ENCODE assay signal across 9 mouse cellular contexts in the genomic region with DNA sequence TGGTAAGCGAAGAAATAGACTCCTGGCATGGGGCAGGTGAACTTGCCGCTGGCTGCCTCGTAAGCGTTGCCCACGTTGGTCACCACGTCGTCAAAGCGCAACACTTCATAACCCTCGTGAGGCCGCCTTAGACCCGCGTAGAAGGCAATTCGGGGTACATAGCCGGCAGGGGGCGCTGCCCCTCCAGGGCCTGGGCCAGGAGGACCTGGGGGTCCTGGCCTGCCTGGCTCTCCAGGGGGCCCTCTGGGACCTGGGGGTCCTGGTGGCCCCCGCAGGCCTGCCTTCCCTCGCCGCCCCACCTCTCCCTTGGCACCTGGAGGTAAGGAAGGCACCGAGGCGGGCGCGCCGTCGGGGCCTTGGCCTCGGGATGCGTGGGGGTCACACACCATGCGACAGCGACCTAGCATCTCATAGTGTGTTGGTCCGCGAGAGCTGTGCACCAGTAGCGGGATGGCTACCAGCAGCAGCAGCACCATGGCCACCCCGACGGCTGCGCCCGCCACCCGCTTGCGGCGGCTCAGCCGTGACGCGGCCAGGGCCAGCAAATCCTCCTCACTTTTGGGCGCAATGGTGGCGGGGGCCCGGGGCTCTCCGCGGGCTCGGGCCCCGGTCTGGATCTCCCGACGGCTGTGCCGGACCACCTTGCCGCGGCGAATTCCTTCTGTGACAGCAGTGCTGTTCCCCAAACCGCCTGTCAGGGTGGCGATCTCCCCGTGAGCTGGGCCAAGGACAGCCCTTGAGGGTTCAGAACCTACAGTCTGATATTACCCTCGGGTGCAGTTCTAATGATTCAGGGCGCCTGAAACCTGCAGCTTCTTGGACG. TPM values are rescaled to one million over a fixed set of nuclear protein-coding genes. Genes with fewer than 3 reads are reported as not detected.
DNase-seq lines count a peak whose midpoint lies in the region; ATAC-seq and TF ChIP-seq lines count a peak whose summit lies in the region.
"Had no signal": no experiment of that assay in that cellular context is flagged by ENCODE, and none has a peak within 500 bp of the region (broad histone marks: within the 10 kb centered on the region; RNA-seq: fewer than 3 reads in every experiment).

A gene (minus strand): TSS at position 565 of the 823 bp plus-strand sequence.

- peak; percentile 56 for TF ChIP-seq CTCF in heart, adult 2 months (IDR thresholded peaks at IDR 0.05)
- no peak for TF ChIP-seq CTCF in cerebellum, adult 2 months (IDR thresholded peaks at IDR 0.05; ENCODE audit: borderline replicate concordance, insufficient read depth, low read depth, low read length)

- peak within 1 kb of the TSS; percentile 33 for H3K4me2 ChIP-seq in liver, embryonic 16.5 days (ENCODE audit: low read depth, low read length)
- H3K4me2 ChIP-seq in stomach, embryonic 15.5 days: peak within 1 kb of the TSS; percentile 58

- intact Hi-C loops in heart, adult 2 months (cut with DNase I): loop anchor here (2.0 kb wide), 1 partner anchor 39 kb away; no protein-coding TSS in a partner anchor

- TF ChIP-seq EP300 in heart, adult 2 months (IDR thresholded peaks at IDR 0.05; ENCODE audit: insufficient read depth, low read depth, low read length): no peak

- H3K36me3 ChIP-seq in heart, adult 2 months (ENCODE audit: control insufficient read depth, insufficient read depth, low read length): no peaks in the 10 kb centered on the region
- H3K36me3 ChIP-seq in hindbrain, embryonic 10.5 days: peaks cover 19% of the 10 kb centered on the region
- peaks cover 4% of the 10 kb centered on the region; the same call in 1 of the 2 replicates for H3K36me3 ChIP-seq in liver, embryonic 16.5 days (ENCODE audit: control insufficient read depth, insufficient read depth)
- peaks cover 12% of the 10 kb centered on the region for H3K36me3 ChIP-seq in stomach, embryonic 15.5 days

- WGBS in heart, adult 2 months: 13% methylated on average over 60 of the region's 60 CpGs
- 8% methylated on average over 60 of the region's 60 CpGs for WGBS in hindbrain, embryonic 10.5 days
- WGBS in liver, embryonic 16.5 days (ENCODE audit: insufficient replicate concordance): 12% methylated on average over 60 of the region's 60 CpGs
- WGBS in stomach, embryonic 15.5 days: 8% methylated on average over 60 of the region's 60 CpGs
- 8% methylated on average over 60 of the region's 60 CpGs for WGBS in cerebellum, adult 2 months

- no peak within 1 kb of the TSS for H3K9ac ChIP-seq in heart, adult 2 months (ENCODE audit: low read depth, low read length)
- H3K9ac ChIP-seq in liver, embryonic 16.5 days (ENCODE audit: low read depth, low read length): no peak within 1 kb of the TSS
- H3K9ac ChIP-seq in stomach, embryonic 15.5 days: no peak within 1 kb of the TSS

- H3K4me1 ChIP-seq in heart, adult 2 months (ENCODE audit: control insufficient read depth, insufficient read depth, low read length): no peaks in the 10 kb centered on the region
- H3K4me1 ChIP-seq in hindbrain, embryonic 10.5 days (replicated peaks): peaks cover 62% of the 10 kb centered on the region
- H3K4me1 ChIP-seq in liver, embryonic 16.5 days (ENCODE audit: control insufficient read depth, low read depth, low read length): peaks cover 10% of the 10 kb centered on the region
- peaks cover 21% of the 10 kb centered on the region for H3K4me1 ChIP-seq in stomach, embryonic 15.5 days
- no peaks in the 10 kb centered on the region for H3K4me1 ChIP-seq in cerebellum, adult 2 months (ENCODE audit: control insufficient read depth, insufficient read depth, low read length)

- no peak for ATAC-seq in liver, embryonic 16.5 days (ENCODE audit: low read depth)
- ATAC-seq in stomach, embryonic 15.5 days (ENCODE audit: insufficient read depth, low FRiP score, low read depth): no peak

- peak within 1 kb of the TSS; percentile 20 for H3K4me3 ChIP-seq in heart, adult 2 months
- peak within 1 kb of the TSS; percentile 43 for H3K4me3 ChIP-seq in hindbrain, embryonic 10.5 days
- peak within 1 kb of the TSS; percentile 25; the same call in 1 of the 2 replicates for H3K4me3 ChIP-seq in liver, embryonic 16.5 days (ENCODE audit: low read depth, low read length)
- peak within 1 kb of the TSS; percentile 30; the same call in 1 of the 2 replicates for H3K4me3 ChIP-seq in stomach, embryonic 15.5 days (replicated peaks)
- no peak within 1 kb of the TSS for H3K4me3 ChIP-seq in cerebellum, adult 2 months (replicated peaks; ENCODE audit: insufficient read depth, low read depth, low read length)

- no peaks in the 10 kb centered on the region for H3K9me3 ChIP-seq in hindbrain, embryonic 10.5 days
- no peaks in the 10 kb centered on the region for H3K9me3 ChIP-seq in liver, embryonic 16.5 days (replicated peaks; ENCODE audit: control insufficient read depth, low read length)
- H3K9me3 ChIP-seq in stomach, embryonic 15.5 days: no peaks in the 10 kb centered on the region

- TF ChIP-seq POLR2A in heart, adult 2 months (IDR thresholded peaks at IDR 0.05; ENCODE audit: insufficient read depth, low read depth, low read length): no peak
- TF ChIP-seq POLR2A in cerebellum, adult 2 months (IDR thresholded peaks at IDR 0.05; ENCODE audit: borderline replicate concordance, insufficient read depth, low read length): no peak

- H3K27ac ChIP-seq in heart, adult 2 months: no peak within 1 kb of the TSS
- H3K27ac ChIP-seq in hindbrain, embryonic 10.5 days: peak within 1 kb of the TSS; percentile 71
- H3K27ac ChIP-seq in liver, embryonic 16.5 days (ENCODE audit: low read length): no peak within 1 kb of the TSS
- no peak within 1 kb of the TSS for H3K27ac ChIP-seq in stomach, embryonic 15.5 days
- H3K27ac ChIP-seq in cerebellum, adult 2 months (ENCODE audit: insufficient read depth, low read length): no peak within 1 kb of the TSS

- H3K79me2 ChIP-seq in heart, adult 2 months (replicated peaks; ENCODE audit: control insufficient read depth, insufficient read depth, low read length): no peaks in the 10 kb centered on the region

- no peak for DNase-seq in heart, adult 2 months
- DNase-seq in heart, adult 8-10 months (ENCODE audit: low spot score): no peak
- peak; percentile 37 for DNase-seq in T-cell, adult 2 months (ENCODE audit: low spot score)
- DNase-seq in hindbrain, embryonic 10.5 days (ENCODE audit: low spot score): peak; percentile 47
- no peak for DNase-seq in cerebellum, adult 2 months
- no peak for DNase-seq in gastrocnemius, postnatal 4 days (ENCODE audit: low spot score in 2 of 2)

- H3K27me3 ChIP-seq in heart, adult 2 months (ENCODE audit: control insufficient read depth, insufficient read depth, low read length): peaks cover 10% of the 10 kb centered on the region
- peaks cover 100% of the 10 kb centered on the region for H3K27me3 ChIP-seq in hindbrain, embryonic 10.5 days (ENCODE audit: insufficient read depth, poor library complexity, severe bottlenecking)
- peaks cover 79% of the 10 kb centered on the region for H3K27me3 ChIP-seq in liver, embryonic 16.5 days (ENCODE audit: control insufficient read depth, insufficient read depth, low read depth, low read length)
- H3K27me3 ChIP-seq in stomach, embryonic 15.5 days (replicated peaks): peaks cover 81% of the 10 kb centered on the region
- H3K27me3 ChIP-seq in cerebellum, adult 2 months (ENCODE audit: control insufficient read depth, insufficient read depth, low read length): peaks cover 3% of the 10 kb centered on the region; the same call in 1 of the 2 replicates

RNA-seq across cellular contexts. Expression of the gene that starts here (rescaled TPM):
- total RNA-seq in heart, adult 2 months (2021): not detected
- polyA plus RNA-seq in heart, adult 2 months (2012; rRNA removed): not detected in 2 replicates
- total RNA-seq in heart, adult 8-10 months (2022): not detected
- 0.78 and 8.7 TPM in 2 replicates for polyA plus RNA-seq in hindbrain, embryonic 10.5 days (2016; fragmentation: Nextera tagmentation; extraction: Ambion mirVana)
- polyA plus RNA-seq in liver, embryonic 16.5 days (2015; fragmentation: Nextera tagmentation; extraction: Ambion mirVana): not detected in 2 replicates
- 0.09 TPM in 1 of 2 replicates, not detected in the other for polyA plus RNA-seq in stomach, embryonic 15.5 days (2015; fragmentation: Nextera tagmentation; extraction: Ambion mirVana)
- polyA plus RNA-seq in cerebellum, adult 2 months (2012; rRNA removed): 1.3 and 1.6 TPM in 2 replicates
- total RNA-seq in gastrocnemius, postnatal 4 days (2021): not detected
- total RNA-seq: hematopoietic stem cell, adult 5-6 weeks had no signal

Comparison
In these comparisons a context has a peak if more than half of its experiments do, and no peak if none do; other contexts are left out.
1. DNase-seq: peak in T-cell, adult 2 months (single experiment) and hindbrain, embryonic 10.5 days (single experiment); none in heart, adult 2 months (0 of 2), heart, adult 8-10 months (single experiment), cerebellum, adult 2 months (0 of 2) and gastrocnemius, postnatal 4 days (0 of 2).